Mouse (Mus musculus) heart, postnatal 4 days (tissue): ENCODE results near the gene Kcnj9. TPM values are rescaled to one million over a fixed set of nuclear protein-coding genes. Genes with fewer than 3 reads are reported as not detected.

Source experiments
- DNase-seq: peaks from one replicate; pipeline ENCODE4 v3.0.0; 2021
- total RNA-seq, 2 experiments: library from RNA; stranded (reverse); gene quantifications; 2 replicates each; pipeline ENCODE4 v1.2.3; 2021

Kcnj9 gene
- total RNA-seq, 2 experiments from 2014 or later = not detected

DNA sequence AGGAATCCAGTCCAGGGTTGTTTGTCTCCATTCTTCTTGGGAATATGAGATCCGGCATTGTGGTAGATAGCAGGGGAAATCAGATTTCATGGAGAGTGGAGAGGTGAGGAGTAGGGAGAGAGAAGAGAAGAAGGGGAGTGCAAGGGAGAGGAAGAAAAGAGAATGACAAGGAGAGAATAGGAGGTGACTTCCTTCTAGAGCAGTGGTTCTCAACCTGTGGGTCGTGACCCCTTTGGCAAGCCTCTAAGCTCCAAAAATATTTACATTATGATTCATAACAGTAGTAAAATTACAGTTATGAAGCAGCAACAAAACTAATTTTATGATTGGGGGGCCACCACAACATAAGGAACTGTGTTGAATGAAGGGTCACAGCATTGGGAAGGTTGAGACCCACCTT is 3.8 kb upstream of the Kcnj9 start:
- no peak for DNase-seq

DNA sequence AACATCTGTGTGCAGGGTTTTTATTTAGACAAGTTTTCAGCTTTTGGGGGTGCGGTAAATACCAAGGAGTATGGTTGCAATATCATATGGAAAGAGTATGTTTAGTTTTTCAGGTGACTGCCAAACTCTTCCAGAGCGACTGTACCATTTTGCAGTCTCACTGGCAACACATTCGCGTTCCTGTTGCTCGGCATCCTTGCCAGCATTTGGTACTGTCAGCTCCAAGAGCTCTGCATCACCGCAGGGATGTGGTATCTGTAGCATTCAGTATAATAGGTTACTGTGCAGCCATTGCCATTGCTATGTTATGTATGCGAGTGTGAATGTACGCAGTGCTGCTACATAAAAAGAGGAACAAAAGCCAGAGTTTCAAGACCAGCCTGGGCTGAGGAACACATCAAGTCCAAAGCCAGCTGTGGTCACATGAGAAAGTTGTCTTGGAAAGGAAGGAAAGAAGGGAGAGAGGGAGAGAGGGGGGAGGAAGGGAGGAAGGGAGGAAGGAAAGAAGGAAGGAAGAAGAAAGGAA is 2.4 kb upstream of the Kcnj9 start:
- no peak for DNase-seq

DNA sequence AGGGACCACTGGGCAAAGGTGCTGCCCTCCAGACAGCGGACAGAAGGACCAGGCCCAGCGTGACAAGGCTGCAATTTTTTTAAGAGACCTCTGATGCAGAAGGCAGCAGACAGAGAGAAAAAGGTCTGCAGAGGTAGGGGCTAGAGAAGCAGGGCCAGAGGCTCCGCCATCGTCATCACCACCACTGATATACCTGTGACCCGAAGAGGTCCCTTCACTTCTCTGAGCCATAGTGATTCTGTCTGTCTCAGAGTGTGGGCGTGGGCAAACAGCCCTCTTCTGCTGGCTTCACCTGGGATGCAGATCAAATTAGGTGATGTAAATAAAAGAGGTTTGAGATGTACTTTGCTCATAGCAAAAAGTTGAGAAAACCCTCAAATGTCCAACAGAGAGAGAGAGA is 498 bp upstream of the Kcnj9 start:
- no peak for DNase-seq

DNA sequence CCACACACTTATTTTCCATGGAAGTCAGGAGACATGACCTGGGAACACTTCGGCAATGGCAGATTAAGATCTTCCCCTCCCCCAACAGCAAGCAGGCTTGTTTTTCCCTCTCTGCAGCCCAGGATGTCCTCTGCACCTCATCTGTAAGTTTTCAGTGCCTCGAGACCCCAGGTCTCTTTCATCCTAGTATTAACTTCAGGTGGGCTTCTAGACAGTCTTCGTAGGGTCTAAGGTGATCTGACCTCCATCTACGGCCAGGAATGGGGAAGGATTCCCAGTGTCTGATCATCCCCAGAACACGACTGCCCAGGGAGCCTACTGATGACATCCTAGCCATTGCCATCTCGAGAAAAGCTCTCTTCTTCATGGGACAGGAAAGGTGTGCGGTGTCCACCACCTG is 657 bp downstream of the Kcnj9 start:
- no peak for DNase-seq

DNA sequence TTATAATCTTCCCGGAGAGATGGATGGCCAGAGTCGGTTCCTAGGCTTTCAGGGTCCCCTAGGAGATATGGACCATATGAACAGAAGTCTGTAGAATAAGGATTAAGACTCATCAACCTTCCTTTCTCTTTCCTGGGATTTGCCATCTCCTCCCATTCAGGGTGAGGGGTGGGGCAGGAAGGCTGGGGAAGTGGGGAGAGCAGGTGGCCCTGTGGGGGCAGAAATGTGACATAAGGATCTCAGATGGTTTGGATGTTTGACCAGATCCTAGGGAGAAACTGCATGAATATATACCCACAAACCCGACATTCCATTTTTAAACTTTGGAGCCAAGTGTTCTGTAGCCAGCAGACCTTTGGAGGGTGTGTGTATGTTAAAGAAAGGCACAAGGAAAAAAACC is 1.1 kb downstream of the Kcnj9 start:
- DNase-seq = no peak

DNA sequence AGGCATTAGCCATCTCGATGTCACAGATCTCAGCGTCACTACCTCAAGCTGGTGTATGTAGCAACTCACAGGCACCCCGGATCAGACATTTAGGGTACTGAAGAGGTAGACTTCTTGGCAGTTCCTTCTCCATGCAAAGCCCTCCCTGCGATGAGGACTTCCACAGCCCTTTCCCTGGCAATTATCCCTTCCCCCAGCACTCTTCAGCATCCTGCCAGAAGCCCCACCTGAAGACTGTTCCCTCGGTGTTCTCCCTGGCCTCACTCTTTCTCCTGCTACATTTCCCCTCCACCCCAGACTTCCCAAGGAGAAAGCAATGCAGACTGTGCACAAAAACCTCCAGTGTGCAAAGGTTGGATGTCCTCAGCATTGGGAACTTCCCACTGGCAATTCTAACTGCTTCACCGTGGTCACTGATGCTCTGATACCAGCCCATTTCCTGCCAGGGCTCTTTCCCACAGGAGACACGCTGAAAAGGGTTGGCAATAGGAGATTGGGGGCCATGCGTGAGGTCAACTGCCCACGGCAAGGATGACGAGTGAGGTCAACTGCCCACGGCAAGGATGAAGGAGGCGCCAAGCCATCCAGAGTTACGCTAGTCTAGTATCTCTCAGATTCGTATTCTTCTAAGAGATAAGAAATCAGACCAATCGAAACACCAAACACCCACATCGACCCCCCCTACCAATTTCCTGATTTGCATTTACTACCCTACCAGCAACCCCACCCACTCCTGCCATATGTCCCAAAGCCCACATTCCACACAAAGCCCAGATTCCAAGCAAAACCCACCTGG is 1.7 kb downstream of the Kcnj9 start:
- no peak for DNase-seq

DNA sequence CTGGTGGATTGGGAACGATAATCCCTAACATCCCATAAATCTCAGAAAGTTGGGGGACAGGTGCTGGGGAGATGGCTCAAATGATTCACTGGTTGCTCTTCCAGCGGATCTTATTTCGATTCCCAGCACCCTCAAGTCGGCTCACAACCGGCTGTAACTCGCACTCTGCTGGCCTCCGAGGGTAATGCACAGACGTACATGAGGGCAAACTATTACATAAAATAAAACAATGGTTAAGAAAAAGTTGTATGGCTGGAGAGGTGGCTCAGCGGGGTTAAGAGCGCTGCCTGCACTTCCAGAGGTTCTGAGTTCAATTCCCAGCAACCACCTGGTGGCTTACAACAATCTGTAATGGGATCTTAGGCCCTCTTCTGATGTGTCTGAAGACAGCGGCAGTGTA is 2.4 kb downstream of the Kcnj9 start:
- no peak for DNase-seq

DNA sequence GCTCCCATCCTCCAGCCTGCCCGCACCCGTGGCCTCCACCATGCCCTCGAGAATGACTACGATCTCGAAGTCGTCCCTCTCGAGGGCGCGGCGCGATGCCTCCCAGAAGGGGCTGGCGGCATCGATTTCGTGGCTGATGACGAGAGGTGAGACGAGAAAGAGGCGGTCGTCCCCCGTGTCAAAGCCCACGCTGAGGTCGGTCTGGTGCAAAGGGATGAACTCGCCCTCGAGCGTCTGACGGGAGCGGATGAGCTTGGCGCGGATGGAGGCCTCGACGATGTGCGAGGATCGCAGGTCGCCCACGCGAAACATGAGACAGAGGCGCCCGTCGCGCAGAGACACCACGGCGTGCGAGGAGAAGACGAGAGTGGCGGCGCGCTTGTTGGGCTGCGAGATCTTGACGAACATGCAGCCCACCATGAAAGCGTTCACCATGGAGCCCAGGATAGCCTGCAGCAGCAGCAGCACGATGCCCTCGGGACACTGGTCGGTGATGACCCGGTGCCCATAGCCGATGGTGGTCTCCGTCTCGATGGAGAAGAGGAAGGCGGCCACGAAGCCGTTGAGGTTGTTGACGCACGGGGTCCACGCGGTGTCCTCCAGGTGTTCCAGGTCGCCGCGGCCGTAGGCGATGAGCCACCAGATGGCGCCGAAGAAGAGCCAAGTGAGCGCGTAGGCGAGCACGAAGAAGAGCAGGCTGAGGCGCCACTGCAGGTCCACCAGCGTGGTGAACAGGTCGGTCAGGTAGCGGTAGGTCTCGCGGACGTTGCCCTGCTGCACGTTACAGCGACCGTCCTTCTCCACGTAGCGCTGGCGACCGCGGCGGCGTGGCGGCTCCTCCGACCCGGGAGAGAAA is 3.2 kb downstream of the Kcnj9 start:
- peak; percentile 70 for DNase-seq

DNA sequence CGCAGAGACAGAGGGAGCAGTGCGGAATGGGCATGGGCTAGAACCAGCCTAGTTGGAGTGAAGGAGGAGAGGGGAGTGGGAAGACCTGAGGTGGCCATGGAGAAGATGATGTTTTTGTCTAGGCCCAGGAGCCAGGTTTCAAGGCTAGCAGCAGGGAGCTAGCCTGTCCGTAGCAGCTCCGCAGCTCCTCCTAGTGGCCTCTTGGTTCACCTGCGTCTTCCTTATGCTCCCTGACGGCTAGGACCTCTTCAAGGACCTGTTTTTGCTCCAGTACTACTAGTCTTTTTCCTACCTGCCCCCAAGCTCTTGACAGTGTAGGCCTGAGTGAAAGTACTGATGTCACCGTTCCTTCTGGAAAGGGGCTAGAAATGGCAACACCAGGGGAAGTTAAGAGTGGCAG is 4.4 kb downstream of the Kcnj9 start:
- DNase-seq = peak; percentile 82

DNA sequence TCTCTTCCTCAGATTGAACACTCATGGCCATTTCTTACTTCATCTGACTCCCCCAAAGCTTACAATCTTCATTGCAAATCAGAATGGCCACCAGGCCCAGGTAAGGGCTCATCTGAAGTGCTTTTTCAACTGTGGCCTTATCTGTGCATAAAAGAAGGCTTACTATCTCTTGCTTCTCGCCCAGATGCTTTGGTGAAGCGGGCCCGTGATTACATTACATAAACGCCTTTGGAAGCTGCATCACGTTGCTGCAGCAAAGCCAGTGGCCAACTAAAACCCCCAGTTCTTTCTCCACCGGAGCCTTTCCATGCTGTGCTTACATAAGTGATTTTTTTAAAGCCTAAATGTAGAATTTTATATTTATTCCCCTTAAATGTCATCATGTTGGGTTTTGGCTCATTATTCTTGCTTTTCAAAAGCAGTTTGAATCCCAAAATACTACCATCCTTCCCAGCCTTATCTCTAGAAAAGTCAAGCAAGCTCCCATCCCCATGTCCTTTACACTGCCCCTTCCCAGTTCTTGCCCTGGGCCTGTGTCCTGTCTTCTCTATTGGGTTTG is 5.2 kb downstream of the Kcnj9 start:
- no peak for DNase-seq

DNA sequence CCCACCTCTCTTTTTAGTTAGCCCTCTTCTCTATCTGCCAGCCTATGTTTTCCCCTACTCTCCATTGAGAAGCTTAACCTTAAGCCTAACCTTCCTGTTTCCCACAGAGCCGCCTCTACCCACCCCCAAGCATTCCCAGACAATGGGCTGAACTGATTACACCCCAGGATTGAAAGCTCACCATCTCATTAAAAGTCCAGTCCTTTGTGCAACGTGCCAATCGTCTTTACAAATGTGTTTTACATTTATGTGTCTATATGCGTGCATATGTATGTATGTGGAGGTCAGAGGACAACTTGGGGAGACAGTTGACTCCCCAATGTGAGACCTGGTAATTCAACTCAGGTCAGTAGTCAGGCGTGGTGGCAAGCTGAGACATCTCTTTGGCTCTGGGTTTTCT is 5.8 kb downstream of the Kcnj9 start:
- DNase-seq = no peak

DNA sequence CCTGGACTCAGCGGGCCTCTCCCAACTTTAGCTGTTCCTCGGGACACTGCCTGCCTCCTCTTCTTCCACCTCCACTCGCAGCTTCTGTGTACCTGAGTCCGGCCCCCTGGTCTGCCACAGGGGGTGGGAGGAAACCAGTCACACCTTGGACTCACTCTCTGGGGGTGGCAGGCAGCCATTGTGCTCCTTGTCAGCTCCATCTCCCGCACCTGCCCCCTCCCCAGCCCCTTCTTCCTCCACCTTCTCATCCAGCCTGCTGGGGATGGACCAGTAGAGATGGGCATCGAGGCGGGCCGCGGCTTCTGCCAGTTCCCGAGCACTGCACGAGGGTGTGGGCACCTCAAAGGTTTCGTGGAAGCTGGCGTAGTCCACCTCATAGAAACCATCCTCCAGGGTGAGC is 6.4 kb downstream of the Kcnj9 start:
- no peak for DNase-seq

DNA sequence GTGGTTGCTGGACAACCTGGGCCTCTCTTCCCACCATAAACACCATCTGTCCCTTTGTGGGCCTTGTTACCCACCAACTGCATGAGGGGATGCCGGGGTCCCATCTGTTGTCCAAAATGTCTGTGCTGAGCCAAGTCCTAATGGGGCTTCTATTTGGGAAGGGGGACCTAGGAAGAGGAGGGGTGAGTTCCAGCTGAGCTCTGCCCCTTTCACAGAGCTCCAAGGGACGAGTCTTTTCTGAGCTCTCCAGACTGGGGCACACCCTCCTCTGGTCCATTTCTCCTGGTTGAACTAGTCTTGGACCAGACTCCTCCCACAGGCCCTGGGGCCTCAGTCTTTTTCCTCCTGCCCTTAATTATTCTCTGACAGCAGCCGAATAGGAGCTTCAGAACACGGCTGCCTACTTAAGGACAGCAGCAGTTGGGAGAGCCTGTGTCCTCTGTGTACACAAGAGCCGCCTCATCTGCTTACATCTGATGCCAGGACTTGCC is 9.2 kb downstream of the Kcnj9 start:
- DNase-seq = no peak

DNA sequence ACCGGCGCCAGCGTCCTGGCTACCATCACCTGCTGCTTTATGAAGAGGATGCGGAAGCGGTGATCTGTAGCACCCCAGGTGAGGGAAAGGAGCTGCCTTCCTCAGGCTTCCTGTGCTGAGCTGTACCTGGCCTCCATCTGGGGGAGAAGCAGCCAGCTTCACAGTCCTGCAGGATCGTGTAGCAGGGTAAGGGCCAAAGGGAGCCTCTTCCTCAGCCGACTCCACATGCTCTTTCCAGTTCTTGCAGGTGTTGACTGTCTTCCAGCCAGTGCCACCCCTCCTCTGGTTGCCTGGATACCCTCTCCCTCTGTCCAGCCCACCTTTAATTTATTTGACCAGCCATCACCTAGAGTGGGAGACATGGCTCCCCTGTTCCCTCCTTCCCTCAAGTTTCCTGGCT is 9.8 kb downstream of the Kcnj9 start:
- DNase-seq = no peak

DNA sequence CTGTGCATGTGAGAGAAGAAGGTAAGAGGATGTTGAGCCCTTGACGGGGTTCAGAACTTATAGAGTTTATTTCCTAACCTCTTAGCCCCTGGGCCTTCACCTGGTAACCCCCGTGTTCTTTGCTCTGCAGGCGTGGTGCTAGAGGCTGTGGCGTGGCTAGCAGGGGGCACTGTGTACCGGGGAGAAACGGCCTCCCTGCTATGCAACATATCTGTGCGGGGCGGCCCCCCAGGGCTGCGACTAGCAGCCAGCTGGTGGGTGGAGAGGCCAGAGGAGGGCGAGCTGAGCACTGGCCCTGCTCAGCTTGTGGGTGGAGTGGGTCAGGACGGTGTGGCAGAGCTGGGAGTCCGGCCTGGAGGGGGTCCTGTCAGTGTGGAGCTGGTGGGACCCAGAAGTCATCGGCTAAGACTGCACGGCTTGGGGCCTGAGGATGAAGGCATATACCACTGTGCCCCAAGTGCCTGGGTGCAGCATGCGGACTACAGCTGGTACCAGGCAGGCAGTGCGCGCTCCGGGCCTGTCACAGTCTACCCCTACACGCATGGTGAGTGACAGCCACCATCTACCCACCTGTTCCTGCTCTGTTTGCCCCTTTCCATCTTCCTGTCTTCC is 10.6 kb downstream of the Kcnj9 start:
- DNase-seq = no peak

DNA sequence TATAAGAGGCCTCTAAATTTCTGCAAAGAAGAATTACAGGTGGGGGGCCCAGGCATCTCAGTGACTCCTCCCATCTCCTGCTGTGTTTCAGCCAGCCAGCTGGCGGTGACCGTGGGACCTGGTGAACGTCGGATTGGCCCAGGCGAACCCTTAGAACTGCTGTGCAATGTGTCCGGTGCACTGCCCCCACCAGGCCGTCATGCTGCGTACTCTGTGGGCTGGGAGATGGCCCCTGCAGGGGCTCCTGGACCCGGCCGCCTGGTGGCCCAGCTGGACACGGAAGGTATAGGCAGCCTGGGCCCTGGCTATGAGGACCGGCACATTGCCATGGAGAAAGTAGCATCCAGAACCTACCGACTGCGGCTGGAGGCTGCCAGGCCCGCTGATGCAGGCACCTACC is 11.2 kb downstream of the Kcnj9 start:
- DNase-seq = no peak

DNA sequence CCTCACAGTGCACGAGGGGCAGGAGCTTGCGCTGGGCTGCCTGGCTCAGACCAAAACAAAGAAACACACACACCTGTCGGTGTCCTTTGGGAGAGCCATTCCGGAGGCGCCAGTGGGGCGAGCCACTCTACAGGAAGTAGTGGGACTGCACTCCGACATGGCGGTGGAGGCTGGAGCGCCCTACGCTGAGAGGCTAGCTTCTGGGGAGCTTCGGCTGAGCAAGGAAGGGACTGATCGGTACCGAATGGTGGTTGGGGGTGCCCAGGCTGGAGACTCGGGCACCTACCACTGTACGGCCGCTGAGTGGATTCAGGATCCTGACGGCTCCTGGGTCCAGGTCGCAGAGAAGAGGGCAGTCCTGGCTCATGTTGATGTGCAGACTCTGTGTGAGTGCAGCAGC is 11.7 kb downstream of the Kcnj9 start:
- DNase-seq = no peak

DNA sequence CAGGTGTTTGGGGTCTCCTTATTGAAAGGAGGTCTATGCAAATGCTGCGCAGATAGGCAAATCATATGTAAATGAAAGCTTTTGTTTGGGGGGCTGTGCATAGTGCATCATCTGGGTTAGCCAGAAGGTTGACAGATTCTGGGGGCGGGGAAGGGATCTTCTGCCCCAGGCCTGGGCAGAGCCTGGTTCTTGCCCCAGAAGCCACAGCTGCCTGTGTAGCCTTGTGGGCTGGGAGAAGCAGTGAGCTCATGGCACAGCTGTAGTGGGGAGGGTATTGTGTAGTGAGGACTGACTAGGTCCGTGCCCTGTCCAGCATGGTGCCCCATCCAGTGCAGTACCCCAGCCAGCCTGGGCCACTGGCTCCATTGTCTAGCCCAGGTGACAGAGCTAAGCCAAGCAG is 14.2 kb downstream of the Kcnj9 start:
- DNase-seq = no peak

DNA sequence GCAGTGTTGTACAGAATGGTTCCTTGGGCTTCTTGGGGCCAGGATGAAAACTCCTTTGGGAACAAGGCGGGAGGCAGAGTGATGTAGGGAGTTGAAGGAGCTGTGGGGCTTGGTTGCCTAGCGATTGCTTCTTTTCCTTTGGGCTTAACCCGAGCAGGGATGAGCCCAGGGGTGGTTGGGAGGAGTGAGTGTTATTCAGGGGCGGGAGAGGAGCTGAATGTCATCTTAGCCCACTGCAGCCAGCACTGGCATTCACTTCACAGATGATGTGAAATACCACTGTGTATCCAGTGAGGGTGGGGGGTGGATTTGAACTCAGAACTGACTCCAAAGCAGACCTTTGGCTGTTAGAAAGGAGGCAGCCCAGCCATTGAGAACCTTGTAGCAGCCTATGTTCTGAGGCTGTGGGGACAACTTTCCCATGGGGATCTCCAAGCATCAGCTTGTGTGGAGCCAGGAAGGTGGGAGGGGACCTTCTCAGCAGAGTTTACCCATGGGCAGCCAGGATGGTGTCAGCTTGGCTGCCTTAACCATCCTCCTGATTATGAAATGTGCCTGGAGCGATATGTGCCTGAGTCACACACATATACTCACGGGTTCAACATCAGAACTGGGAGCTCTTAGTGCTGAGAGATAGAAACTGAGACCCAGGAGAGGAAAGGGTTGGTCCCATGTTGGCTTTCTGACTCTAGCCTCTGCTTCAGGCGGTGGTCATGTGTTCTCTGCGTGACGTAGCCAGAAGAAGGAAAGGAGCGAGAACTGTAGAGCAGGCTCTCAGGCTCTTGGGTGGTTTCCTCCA is 15.3 kb downstream of the Kcnj9 start:
- DNase-seq = no peak

DNA sequence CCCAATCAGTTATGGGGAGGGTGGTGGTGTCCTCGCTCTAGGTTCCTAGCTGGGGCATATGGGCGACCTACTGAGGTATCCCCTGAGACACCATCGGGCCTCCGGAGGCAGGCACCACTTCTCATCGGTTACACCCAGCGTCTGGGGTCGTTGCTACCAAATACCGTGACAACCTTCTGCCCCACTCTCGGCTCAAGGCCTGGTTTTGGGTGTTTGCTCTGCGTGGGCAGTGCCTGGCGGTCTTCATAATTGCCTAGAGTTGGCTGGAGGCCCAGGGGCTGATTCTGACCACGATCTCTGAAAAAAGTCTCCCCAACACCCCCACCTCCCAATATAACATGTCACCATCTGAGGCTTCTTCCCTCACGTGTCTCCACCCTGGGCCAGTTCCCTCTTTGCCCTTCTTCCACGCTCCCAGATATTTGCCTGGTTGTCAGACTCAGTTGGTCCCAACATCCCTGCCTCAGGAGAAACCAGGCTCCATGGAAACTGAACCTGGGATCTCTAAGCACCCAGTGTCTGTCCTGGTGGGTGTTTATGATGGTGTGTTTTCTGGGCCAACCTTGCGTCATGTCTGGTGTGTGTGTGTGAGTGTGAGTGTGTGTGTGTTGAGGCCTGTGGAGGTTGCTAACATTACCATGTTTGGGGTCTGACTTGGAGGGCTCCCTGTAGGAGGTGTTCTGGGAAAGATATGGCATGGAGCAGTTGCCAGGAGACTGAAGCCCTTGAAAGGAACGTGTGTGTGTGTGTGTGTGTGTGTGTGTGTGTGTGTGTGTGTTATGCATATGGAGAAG is 16.2 kb downstream of the Kcnj9 start:
- peak; percentile 32 for DNase-seq
